Mouse (Mus musculus) layer of hippocampus, postnatal 25 days (tissue): ENCODE measurements around the gene Mcat. TPM values are rescaled to one million over a fixed set of nuclear protein-coding genes. Genes with fewer than 3 reads are reported as not detected.
"Not testable (repeated sequence)": the region's sequence is repeated elsewhere in the genome, so short reads cannot be mapped to it uniquely, and the experiment has no call there.

Experiments
- DNase-seq, 2 experiments: peaks; one replicate each; pipeline ENCODE4 v3.0.0; 2022; ENCODE audit warnings: mixed read lengths in 2 of 2, low spot score in 1 of 2; ENCODE audit errors: extremely low spot score in 1 of 2
- microRNA-seq, 2 experiments: library from miRNA; unstranded; fragments of <30 nt; microRNA quantifications; one replicate each; pipeline ENCODE4 v1.2.0; 2021
- total RNA-seq, 2 experiments: library from RNA; stranded (reverse); gene quantifications; 2 replicates each; pipeline ENCODE4 v1.2.3; 2021

The Mcat gene
- total RNA-seq, 2 experiments from 2014 or later = 26.3 to 29.5 TPM

DNA sequence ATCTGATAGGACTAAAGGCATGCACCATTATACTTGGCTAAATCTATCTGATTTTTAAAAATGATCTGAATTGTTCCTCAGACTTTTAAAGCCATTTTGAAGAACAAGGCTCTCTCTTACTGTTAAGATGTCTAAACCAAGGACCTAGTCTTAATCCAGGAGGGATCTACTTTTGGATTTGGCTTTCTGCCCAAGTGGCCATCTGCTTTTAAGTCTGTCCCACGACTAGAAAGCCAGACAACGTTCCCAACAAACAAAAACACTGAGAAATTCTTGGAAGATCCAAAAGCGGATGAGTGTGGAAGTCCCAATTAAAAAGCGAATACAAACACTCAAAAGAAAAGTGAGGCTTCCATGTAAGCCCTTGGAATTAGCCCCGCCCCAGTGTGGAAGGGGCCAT lies 48.6 kb downstream of the Mcat start:
- no peak for DNase-seq

DNA sequence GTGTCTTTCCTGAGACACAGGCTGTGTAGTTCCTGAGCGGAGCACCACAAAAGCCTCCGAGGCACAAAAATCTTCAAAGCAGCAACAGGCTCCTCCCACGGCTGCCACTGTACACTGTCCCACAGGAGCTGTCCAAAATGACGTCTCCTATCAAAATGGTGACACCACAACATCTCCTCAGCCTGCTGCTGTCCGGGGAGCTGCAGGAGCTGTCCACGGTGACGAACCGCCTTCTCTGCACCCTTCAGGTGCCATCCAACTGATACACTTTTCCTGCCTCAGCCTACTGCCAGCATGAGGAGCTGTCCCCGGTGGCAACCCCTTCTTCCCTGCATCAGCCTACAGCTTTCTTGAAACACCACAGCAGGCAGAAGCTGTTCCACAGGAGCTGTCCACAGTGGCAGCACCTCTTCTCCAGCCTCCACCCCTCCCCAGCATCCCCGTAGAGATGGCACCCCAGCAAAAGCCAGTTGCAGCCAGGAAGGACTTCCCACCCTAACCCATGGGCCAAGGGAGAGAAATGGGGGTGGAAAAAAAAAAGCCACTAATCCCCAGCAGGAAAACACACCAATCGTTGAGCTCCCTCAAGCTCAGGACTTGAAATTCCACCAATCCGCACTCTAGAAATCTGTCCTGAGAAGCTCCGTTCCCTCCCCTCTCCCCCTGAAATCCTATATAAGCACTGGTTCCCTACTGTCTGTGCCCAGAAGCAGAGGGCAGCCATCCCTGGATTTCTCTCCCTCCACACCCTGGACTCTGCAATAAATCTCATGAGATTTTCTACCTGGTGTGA lies 50.9 kb downstream of the Mcat start:
- no peak for DNase-seq

DNA sequence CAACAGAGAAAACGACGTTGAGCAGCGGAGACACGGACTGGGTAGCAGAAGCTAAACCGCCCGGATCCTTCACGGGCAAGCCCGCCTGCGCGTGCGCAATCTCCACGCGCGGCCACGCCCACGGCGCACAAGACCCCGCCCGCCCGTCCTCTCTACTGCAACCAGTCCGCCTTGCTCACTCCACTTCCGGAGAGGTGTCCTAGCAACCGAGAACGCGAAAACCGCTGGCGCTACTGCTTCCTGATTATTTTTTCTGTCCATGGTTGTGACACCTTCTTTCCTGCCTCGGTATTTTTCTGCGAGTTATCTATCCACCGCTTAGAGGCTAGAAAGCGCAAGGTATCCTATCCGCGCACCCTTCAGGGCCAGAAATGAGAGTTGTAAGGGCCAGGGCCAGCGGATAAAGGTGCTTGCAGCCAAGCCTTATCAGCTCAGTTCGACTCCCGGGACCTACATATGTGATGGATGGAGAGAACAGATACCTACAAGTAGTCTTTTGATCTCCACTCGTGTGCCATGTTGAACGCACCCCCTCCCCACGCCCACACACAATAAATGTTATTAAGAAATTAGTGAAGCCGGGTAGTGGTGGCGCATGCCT lies 52.7 kb downstream of the Mcat start, which contains the start of gene Ttll1:
Gene Ttll1, minus strand, starts transcription at position 89 of the 601 bp plus-strand sequence.
- DNase-seq = peak; percentile 84 to 87

DNA sequence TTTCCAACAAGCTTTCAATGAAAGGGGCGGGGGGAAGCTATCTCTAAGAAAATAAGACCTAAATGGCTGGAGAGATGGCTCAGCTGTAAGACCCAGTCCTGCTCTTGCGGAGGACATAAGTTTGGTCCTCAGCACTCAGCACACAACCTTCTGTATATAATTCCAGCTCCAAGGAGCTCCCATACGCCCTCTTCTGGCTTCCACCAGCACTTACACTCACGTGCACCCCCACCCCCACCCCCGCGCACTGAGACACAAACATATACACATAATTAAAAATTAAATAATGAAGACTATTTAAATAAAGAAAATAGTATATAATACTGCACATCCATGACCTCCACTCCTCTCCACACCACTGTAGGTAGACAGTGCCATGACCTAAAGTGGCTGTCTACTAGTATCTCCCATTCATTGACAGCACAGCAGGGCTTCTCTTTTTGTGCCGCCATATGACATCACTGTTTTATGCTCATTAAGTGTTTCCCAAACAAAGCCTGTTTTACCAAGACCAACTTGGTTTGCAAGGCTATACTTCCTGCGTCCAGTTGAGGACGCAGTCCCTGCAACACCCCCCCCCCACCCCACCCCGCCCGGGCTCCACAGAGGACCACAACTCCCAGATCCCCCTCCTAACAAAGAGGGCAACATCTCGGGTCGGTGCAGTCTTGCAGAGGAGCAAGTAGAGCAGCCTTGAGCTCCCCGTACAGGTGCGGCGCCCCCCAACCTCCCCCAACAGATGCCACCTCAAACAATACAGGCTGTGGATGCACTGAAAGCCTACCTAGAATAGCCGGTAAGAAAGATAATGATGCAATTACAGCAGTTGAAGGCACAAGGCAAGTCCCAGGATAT lies 53.4 kb downstream of the Mcat start:
- DNase-seq = no peak

DNA sequence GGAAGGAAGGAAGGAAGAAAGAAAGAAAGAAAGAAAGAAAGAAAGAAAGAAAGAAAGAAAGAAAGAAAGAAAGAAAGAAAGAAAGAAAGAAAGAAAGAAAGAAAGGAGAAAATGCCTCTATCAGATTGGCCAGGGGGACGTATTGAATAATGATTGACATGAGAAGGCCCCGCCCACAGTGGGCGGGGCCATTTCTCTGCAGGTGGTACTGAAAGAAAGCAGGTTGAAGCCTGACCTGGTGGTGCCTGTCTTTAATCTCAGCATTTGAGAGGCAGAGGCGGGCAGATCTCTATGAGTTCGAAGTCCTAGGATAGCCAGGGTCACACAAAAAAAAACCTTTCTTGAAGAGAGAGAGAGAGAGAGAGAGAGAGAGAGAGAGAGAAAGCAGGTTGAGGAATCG lies 62.1 kb downstream of the Mcat start:
- DNase-seq = not testable (repeated sequence)

DNA sequence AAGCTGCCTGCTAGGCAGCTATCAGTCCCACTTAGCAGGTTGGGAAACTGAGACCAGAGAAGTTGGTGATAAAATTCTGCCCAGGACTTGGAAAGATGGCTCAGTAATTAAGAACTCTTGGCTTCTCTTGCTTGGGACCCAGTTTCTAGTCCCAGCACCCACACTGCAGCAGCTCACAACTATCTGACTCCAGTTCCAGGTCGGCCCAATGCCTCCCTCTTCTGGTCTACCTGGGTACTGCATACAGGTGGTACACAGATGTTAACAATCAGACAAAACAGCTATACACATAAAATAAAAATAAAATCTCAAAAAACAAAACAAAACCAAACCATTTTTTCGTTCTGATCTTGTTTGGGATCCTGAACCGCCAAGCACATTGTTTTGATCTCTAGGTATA lies 63.2 kb downstream of the Mcat start:
- DNase-seq = peak in 1 of 2 experiments; percentile 38

DNA sequence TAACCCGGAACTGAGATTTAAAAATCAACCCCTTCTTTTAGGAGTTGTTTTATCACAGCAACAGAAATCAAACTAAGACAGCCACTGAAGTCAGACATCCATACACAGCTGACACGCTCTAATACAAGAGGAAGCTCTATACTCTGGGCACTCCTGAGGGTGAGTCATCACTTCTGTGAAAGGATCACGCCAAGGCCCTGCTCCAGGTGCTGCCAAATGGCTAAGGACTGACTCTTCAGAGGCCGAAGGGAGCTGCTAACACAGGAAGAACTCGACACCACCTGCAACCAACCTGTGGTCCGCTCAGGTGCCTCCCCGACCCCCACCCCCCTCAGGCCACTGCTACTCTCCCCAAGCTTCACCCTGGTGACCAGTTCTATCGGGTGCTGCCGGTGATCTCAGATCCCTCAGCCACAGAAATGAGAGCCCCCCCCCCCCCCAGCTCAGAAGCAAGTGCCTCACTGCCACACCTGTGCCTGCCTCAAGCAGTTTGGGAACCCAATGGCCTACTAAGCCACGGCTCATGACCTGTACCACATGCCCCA lies 64.3 kb downstream of the Mcat start:
- DNase-seq = no peak

DNA sequence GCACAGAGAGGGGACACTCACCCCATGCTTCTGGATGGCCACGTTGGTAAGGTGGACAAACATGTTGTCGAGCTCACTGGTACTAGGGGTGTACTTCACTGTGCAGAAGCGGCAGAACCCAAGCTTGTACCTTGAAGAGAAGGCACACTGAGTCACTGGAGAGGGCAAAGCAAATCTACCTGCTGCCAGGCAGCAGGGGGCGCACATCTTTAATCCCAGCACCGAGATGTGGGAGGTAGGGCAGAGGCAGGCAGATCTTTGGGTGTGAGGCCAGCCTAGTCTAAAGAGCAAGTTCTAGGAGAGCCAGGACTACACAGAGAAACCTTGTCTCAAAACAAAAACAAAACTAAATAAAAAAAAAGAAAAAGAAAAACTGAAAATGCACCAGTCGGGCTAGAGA lies 66.3 kb downstream of the Mcat start:
- DNase-seq = no peak

Small RNAs within 50 kb of the gene (microRNA-seq; reads per million reads assigned to microRNA genes)
- 0 reads per million in 2 experiments for gene Gm24575

Other genes with a start within 250 kb of the Mcat start
- 10 to 100 TPM; 18.0 to 18.3 TPM for gene Arfgap3, start 213.5 kb downstream of the Mcat start, total RNA-seq
- 10 to 100 TPM; 69.7 to 75.6 TPM for gene Pacsin2, start 99.2 kb downstream of the Mcat start, total RNA-seq
- gene Ttll1, start 52.9 kb downstream of the Mcat start, total RNA-seq = 10 to 100 TPM; 38.1 to 39.1 TPM
- gene Bik, start 36.9 kb downstream of the Mcat start, total RNA-seq = not detected
- 1 to 10 TPM; 3.5 to 4.6 TPM for gene Tspo, start 195 bp downstream of the Mcat start, total RNA-seq
- 10 to 100 TPM; 13.2 to 13.5 TPM for gene Ttll12, start 31.4 kb upstream of the Mcat start, total RNA-seq
- gene Scube1, start 161.2 kb upstream of the Mcat start, total RNA-seq = 10 to 100 TPM; 16.7 to 19.3 TPM
- gene Mpped1, start 215.7 kb upstream of the Mcat start, total RNA-seq = 100 to 1,000 TPM; 165 to 177 TPM